Mouse (Mus musculus) monocyte, adult 2 months (primary cell): ENCODE measurements around the gene Ptgr2.
A peak's percentile ranks its signal among the peaks of the same experiment; 100 is the strongest.
"Not testable (repeated sequence)": the region's sequence is repeated elsewhere in the genome, so short reads cannot be mapped to it uniquely, and the experiment has no call there.

Experiments
- DNase-seq, 2 experiments: peaks; one replicate each; pipeline ENCODE4 v3.0.0; 2022; ENCODE audit warnings: low spot score in 2 of 2, low read depth in 1 of 2

Gene Ptgr2

DNA sequence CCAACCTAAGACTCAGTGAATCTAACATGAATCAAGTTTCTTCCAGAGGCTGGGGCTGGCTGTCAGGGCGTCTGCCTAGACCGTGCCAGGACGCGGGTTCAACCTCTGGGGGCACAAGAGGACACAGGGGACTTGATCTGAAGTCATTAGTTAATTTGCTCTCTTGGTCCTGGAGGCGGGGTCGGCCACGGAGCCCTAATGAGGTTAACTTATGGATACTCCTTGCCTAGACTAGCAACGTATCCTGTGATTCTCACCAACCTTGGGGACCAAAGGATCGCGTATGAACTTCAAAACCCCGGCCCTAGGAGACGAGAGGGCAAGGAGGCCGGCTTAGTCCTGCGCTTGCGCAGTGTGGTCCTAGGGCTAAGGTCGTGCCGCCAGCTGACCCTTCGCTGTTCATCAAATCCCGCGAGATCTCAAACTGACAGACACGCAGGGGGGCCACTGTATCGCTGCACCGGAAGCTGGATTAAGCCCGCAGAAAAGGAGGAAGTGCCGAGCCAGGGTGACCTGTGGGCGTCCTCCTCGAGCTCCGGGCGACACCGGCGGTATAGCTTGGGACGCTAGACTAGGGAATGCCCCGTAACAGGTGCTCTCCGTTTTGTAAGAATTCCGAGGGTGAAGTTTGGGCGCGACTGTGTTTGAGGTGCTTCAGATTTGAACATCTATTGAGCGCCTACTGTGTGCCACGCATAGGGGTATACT lies at the start of gene Ptgr2:
Ptgr2 (plus strand) TSS at position 348 of the 708 bp plus-strand sequence.
- peak; percentile 91 to 92 for DNase-seq

DNA sequence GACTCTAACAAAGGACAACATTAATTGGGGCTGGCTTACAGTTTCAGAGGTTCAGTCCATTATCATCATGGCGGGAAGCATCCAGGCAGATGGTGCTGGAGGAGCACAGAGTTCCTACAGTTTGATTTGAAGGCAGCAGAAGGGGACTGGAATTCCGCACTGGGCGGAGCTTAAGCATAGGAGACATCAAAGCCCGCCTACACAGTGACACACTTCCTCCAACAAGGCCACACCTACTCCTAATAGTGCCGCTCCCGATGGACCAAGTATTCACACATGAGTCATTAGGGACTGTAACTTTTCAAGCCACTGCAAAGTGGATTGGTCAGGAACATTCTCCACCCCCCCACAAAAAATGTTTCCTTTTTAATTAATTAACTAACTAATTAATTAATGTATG lies 49.5 kb upstream of the Ptgr2 start:
- no peak for DNase-seq

DNA sequence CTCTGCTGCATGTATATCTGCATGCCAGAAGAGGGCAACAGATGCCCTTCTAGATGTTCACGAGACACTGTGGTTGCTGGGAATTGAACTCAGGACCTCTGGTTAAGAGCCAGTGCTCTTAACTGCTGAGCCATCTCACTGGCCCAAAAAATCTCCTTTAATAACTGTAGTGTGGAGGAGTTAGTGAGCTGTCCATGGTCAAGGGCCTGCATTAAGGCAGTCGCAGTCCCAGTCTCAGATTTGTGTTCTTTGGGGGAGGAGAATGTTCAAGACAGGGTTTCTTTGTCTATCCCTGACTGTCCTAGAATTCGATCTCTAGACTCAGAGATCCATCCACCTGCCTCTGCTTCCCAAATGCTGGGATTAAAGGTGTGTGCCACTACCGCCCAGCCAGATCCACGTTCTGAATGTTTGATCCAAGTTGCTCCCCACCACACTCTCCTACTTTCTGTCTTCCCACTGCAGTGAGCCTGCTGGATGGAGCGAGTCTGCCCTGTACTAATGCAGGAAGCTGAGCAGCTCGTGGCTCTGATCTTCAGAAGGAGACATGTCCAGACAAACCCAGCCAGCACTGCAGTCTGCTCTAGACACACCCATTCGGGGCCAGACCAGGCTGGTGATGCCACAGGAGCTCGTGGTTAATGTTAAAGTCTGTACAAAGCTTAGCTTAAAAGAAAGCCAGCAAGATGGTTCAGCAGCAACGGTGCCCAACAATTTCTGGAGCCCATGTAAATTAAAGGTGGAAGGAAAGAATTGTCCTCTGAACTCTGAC lies 48.9 kb upstream of the Ptgr2 start:
- DNase-seq, result no peak

DNA sequence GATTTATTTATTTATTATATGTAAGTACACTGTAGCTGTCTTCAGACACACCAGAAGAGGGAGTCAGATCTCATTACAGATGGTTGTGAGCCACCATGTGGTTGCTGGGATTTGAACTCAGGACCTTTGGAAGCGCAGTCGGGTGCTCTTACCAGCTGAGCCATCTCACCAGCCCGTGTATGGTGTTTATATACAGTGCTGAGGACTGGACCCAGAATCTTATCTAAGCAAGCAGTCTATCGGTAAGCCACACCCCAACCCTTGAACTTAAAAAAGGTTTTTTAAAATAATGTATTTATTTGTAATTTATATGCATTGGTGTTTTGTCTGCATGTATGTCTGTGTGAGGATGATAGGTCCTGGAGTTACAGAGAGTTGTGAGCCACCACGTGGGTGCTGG lies 48.0 kb upstream of the Ptgr2 start:
- not testable (repeated sequence) for DNase-seq

DNA sequence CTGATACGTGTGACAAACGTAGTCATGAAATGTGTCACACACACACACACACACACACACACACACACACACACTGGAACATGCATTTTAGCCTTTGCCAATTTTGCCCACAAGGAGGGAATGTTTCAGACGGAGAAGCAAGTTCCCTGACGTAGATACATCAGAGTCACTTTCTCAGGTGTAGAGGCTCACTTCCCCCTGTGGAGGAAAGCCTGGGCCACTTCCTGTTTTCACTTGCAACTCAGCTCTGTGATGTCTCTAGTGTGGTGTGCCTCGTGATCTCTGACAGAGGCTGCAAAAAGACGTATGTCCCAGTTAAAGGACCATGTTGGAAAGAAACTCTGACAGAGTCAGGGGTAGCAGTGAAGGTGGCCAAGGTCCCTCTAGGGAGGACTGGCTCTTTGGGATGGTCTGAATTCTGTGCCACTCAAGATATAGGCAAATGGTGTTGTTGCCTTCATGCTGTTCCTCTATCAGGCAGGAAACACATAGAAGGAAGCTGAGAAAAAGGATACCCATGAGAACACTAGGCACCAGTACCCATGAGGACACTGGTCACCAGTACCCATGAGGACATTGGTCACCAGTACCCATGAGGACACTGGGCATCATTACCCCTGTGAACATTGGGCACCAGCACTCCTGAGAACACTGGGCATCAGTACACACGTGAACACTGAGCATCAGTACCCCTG lies 41.8 kb upstream of the Ptgr2 start:
- peak; percentile 32 to 70 for DNase-seq

DNA sequence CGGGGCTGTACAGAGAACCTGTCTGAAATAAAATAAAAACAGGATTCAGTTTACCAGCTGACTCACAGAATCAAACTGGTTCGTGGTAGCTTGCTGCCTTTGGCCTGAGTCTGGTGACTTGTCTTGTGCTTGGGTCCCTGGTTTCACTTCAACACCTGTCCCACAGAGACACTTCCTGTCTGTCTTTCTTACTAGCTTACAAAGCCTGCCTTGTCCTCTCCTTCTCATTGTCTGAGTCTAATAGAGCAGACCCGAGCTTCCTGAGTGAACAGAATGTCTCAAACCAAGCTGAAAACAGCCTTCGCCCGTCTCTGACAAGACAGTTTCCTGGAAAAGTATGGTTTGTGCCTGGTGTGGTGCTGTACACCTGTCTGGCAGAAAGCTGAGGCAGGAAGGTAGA lies 39.3 kb upstream of the Ptgr2 start:
- no peak for DNase-seq

DNA sequence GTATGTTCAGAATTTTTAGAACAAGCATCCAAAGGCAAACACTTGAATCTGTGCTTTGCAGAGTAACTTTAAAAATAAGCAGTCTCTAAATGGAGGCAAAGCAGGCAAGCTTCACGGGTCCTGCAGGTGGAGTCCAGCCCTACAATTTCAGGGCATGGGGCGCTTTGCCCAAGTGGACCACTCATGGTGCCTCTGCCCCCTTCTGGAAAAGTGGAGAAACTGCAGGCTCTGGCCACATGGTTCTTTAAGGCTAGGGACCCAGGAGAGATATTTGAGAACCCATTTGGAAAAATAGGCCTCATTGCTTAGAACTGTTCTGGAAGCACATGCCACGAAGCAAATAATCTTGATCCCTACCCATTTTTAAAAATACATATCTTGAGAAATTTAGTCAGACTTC lies 35.8 kb upstream of the Ptgr2 start:
- DNase-seq, result peak; percentile 30 to 47

DNA sequence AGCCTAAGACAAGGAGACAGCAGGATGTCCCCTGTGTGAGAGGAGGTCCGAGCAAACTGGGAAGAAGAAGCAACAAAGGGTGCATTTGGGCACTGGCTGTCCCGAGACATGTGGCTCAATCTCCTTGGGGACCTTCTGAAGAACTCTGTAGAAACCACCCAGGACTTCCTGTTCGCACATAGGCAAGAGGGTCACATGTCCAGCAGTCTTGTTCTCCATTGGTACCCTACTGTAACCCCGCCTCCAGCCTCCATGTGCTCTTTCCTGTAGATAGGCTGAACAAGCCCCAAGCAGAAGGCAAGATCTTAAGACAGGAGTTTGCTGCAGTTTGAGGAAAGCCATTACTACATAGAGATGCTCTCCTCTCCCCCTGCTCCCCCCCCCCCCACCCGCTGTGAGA lies 32.2 kb upstream of the Ptgr2 start:
- no peak for DNase-seq

DNA sequence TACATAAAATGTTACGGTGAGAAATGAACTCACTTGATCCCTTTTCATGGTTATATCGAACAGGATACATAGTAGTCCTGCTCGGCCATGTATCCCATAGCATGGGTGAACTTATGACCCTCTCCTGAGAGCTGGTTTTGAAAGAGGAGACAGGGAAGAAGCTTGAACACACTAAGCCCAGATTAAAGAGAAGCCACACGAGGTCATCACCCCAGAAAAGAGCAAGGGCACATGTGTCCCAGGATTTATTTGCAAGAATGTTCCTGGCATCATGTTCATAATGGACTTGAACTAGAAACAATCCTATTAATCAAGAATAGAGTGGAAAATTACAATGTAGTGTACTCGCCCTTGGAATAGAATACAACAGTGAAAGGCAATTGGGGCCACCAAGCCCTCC lies 30.1 kb upstream of the Ptgr2 start:
- DNase-seq, result no peak

DNA sequence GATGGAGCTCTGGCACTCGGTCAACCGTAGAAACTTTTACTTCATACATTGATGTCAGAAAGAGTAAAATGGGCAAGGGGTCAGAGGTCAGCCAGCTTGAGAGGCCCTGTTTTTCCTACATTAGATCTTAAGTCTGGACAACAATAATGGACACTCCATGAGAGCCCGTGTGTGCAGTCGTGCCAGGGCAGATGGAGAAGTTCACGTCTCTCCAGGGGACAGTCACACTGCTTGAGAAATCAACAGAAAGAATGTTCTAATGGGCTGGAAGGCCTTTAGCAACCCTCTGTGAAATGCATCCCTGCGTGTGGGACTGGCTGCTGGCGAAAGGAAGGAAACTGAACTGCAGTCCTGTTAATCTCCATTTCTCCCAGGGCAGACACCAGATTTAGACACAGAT lies 24.7 kb upstream of the Ptgr2 start:
- no peak for DNase-seq

DNA sequence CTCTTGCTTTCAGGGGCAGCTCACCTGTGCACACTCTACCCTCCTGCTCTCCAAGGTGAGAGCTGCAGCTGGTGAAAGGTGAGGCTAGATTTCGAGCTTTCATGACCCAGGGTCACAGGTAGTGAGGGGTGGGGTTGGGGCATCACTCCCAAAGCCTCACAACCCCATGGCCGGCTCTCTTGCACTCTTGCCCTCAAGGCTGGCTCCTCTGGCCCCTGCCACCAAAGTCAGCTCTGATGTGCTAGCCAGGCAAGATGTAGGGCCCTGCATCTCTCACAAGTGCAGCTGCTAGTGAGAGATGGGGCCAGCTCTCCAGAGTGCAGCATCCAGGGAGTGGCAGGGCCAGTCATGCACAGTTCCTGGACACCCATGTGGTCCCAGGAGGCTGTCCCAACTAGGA lies 17.8 kb upstream of the Ptgr2 start:
- no peak for DNase-seq

DNA sequence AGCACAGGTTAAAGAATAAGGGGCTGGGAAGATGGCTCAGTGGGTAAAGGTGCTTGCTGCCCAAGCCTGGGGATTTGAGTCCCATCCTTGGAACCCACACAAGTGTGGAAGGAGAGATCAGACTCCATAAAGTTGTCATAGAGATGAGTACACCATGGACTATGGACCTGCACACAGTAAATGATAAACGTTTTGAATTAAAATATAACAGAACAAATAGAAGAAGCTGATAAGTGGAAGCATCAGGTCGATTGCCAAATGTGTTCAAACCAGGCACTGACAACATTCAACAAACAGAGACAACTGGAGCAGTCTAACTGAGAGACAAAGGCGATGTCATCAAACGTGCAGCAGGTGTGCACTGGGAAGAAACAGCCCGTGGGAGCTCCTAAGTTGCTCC lies 11.7 kb upstream of the Ptgr2 start:
- no peak for DNase-seq

DNA sequence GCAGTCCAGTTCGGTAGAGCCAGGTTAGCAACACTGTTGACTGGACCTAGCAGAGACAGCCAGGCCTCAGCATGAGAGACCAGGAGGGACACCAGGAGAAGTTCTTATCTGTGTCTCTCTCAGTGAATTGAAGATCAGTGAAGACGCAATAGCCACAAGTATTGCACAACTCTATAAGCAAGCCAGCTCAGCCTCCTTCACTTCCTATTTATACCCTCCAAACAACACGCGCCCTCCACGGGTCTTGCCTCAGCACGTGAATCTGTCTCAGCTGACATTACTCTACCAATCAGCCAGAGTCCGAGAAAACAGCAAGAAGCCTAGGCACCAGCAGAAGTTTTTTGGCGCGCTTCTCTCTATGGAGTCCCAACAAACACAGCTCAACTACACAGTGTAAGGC lies 9.7 kb upstream of the Ptgr2 start:
- DNase-seq, result peak; percentile 52 to 57

DNA sequence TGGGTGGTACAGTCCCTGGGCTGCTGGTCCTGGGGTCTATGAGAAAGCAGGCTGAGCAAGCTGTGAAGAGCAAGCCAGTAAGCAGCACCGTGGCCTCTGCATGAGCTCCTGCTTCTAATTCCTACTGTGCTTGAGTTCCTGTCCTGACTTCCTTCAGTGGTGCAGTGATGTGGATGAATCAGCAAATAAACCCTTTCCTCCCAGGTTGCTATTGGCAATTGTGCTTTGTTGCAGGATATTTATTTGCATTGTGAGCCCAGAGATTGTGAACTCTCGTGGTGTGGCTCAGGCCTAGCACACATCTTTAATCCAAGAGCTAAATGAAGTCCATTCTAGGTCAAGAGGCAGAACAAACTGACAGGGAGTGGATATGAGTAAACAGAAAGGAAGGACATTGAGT lies 8.7 kb upstream of the Ptgr2 start:
- no peak for DNase-seq

DNA sequence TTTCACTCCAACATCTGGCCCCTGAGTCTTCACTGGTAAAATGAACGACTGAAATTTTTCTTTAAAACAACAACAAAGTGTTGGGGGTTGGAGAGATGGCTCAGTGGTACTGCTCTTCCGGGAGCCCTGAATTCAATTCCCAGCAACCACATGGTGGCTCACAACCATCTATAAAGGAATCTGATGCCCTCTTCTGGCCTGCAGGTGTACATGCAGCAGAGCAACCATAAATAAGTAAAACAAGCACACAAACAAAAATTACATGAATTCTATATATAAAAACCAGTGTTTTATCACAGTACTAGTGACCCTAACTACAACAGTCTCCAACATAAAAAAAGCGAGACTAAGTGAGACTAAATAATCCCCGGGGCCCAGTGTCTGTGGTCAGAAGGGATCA lies 8.2 kb upstream of the Ptgr2 start:
- DNase-seq, result no peak

DNA sequence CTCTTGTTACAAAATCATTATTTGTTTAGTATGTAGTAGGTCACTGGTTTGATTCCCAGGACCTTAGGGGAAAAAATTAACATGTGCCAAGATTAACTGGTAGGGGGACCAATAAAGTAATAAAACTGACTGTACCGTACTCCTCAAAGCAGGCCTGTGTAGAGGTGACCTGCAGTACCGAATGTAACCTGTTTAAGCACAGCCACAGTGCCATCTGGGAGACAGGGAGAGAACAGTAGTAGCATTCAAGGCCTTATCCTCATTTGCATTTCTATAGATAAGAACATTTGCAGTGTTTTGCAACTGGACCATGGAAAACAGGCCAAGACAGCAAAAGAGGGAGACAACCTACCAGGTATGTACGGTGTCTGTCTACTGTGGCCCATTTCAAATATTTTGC lies 7.2 kb upstream of the Ptgr2 start:
- DNase-seq, result no peak

DNA sequence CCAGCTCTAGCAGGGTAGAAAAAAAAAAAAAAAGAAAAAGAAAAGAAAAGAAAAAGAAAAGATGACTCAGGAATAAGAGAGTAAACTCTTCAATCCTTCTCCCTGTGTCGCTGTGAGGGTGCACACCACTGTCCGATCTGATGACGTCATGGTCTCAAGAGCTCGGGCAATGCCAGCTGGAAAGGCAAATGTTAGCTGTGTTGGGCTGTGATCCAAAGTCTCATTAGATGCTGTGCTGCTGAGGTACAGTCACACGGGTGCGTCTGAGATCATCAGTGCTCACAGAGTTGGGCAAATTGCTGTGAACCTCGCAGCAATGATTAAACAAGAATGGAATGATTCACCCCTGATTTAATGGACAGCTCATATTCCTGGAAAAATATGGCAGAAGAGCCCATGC lies 6.1 kb upstream of the Ptgr2 start:
- DNase-seq, result no peak

DNA sequence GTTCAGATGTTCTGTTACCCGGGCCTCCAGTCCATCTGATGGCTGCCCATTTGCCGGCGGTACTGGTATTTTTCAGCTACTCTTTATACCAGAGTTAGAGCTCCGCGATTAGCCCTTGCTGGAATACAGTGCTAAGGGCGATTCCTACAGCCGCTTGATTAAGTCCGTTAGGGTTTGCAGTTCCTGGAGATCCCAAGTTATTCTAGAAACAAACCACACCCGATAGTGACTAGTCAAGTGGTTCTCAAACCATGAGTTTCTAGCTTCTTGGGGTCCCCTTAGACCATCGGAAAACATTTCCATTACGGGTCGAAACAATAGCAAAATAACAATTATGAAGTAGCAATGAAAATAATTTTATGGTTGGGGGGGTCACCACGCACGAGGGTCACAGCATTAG lies 641 bp upstream of the Ptgr2 start:
- no peak for DNase-seq

DNA sequence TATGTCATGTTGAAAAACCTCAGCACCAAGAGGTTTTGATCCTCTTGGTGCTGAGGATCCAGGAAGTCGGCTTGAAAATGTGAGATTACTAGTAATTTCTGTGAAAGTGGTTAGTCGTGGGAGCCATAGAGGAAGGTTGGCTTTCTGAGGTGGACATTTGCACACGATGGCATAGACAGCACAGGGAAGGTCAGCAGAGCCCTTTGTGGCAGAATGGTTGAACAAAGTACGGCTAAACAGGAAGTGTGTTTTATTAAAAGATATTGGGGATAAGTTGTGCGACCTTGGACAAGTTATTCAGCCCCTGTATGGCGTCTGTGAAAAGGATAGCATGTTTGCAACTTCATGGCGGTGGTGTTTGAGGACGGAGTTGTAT lies 549 bp downstream of the Ptgr2 start:
- DNase-seq, result no peak

DNA sequence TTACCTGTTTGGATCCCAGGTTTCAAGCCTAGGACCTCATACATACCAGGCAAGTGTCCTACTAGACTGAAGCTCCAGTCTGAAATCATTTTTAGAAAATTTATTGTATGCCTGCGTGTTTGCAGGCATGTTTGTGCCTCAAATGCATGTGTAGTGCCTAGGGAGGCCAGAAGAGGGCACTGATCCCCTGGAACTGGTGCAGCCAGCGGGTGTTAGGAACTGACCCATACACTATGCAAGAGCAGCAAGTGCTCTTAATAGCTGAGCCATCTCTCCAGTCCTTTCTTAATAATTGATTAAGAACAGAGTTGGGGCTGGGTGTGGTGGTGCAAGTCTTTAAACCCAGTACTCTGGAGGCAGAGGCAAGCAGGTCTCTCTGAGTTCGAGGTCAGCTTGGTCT lies 3.4 kb downstream of the Ptgr2 start:
- peak; percentile 35 to 45 for DNase-seq

DNA sequence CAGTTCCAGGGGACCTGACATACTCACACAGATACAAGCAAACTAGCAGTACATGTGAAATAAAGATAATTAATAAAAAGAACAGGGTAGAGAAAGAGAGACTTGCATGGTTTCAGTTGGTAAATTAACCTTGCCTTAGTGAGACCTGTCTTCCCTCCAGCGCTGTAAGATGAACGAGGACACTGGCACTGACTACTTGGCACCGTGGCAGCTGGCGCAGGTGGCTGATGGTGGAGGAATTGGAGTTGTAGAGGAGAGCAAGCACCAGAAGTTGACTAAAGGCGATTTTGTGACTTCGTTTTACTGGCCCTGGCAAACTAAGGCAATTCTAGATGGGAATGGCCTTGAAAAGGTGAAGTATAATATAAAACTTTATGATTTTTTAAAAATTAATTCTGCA lies 12.8 kb downstream of the Ptgr2 start:
- no peak for DNase-seq

DNA sequence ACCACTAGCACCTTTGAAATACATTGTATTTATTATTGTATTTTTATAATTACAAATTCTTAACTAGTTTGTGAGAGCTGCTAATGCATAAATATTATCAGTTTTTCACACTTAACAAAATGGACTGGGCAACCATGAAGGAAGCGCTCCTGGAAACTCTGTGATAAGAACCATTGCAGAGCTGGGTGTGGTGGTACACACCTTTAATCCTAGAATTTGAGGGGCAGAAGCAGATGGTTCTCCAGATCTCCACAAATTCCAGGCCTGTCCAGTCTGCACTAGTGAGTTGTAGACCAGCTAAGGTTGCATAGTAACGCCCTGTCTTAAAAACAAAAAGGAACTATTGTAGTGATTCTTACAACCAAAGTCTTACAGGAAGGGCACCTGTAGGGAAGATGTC lies 14.2 kb downstream of the Ptgr2 start:
- no peak for DNase-seq
